Mouse (Mus musculus): ENCODE data around the gene Prkn.
A peak's percentile ranks its signal among the peaks of the same experiment; 100 is the strongest.

Prkn gene

GRCm38 (mm10) chr17:11845506-11845905, 1005.3 kb downstream of the Prkn start:
- peak; percentile 35 for DNase-seq (ENCODE audit: low read depth)

- no peak for DNase-seq (ENCODE audit: low read depth)
These were observed 1014.4 kb downstream of the Prkn start for GRCm38 (mm10) chr17:11854571-11854970.

DNA sequence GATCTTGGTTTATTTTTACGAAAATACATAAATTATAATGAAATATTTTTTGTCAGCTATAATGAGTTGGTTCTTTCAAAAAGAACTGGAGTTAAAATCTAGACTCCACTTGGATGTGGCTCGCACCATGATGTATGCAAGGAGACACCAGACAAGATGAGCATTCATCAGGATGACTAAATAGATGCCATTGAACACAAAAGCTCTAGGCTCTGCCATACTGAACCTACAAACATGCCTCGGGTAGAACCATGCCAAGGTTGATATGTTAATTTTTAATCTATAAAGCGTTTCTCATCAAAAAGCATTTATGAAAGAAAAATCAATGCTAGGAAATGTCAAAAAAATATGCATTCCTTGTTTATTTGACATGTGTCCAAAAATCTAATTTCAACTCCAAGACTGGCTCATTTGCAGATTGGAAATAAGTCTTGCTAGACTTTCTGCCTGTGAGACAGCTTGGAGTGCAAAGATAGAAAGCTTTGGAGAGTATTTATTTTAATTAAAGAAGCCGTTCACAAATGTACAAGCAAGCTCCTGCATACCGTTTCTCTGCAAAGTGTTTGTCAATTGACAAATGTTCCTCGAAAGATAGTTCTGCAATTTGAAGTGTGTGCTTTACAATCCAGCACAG, 1018.7 kb downstream of the Prkn start:
- no peak for DNase-seq (ENCODE audit: low read depth)

DNA sequence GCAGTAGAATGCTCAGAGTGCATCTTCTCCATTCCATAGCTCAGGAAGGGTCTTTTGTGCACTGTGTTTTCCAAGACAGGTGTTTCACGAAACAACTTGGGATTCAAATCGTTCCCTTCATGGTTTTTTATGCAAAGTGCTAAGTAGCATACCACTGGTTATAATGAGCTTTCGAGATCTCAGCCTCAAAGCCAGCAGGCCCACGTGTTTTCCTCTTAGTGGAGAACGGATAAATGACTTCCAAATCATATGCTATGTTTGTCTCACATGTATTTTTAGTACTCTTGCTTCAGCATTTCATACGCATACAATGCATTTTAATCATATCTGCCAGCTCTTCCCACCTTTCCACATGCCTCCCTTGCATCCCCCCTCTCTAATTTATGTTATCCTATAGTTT, 1021.0 kb downstream of the Prkn start:
- no peak for DNase-seq (ENCODE audit: low read depth)

GRCm38 (mm10) chr17:11862360-11862759, 1022.2 kb downstream of the Prkn start:
- peak; percentile 48 for DNase-seq (ENCODE audit: low read depth)

- DNase-seq (ENCODE audit: low read depth): no peak
These were observed 1022.8 kb downstream of the Prkn start for GRCm38 (mm10) chr17:11863017-11863416.

GRCm38 (mm10) chr17:11866231-11866630, 1026.0 kb downstream of the Prkn start:
- no peak for DNase-seq (ENCODE audit: low read depth)

DNA sequence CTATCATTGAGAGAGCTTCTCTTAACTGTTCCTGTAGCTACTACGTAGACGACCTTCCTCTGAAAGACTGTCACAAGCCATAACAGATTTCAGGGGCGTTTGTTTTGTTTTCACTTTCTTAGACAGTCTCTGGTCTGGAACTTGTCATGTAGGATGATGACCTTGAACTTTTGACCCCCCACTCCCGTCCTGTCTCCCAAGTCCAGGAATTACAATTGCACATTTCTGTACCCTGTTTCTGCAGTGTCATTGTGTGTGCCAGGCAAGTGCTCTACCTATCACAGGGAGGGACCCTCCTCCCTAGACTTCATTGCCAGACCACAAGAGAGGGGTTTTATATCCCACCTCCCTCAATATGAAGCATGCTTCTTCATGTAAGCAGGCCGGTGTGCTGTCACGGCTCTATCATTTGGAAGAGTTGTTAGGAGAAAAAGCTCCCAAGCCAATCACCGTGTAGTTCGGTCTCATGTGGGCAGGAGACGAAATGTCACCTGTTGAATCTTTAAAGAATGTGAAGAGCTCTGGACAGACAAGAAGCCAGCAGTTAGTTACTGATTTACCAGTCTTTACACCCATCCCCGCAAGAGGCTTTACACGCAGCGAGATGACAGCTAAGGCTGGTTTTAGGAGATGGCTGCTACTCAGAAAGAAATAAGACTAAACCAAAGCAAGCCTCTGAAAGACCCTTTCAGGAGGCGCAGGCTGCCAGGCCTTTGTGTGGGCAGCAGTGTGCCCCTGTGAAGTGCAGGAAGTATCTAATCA, 1027.3 kb downstream of the Prkn start:
- DNase-seq (ENCODE audit: low read depth): no peak

DNA sequence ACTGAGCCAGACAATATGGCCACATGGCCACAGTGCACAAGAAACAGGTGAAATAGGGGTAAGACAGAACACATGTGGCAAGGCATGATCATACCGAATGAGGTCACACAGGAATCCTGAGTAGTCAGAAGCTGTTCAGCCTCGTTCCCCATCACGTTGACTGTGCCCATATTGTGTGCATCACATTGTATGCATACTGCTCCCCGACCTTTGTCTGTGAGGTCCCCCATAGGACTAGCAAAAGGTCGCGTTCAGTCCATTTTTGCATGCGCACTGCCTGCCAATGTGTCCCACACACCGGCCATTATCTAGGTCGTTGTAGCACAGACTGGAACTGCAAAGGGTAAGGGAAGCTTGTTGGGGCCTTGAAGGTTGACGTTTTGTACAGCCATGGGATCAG, 1030.4 kb downstream of the Prkn start:
- no peak for DNase-seq (ENCODE audit: low read depth)

DNA sequence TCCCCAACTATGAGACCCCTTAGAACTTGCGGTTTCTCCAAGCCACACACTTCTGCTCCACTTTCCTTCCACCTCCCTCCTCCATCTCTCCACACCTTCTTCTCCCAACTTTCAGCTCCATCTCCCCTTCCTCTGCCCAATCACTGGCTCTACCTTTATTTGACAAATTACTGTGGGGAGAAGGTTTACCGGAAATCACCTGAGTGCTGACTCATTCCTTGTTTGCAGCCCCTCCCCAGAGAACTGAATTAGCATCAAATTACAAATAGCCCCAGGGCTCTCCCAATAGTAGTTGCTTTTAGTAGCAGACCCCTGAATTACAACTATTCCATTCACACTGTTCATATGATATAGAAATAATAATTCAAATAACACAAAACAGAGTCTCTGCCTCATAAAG, 1036.1 kb downstream of the Prkn start:
- no peak for DNase-seq (ENCODE audit: low read depth)

DNA sequence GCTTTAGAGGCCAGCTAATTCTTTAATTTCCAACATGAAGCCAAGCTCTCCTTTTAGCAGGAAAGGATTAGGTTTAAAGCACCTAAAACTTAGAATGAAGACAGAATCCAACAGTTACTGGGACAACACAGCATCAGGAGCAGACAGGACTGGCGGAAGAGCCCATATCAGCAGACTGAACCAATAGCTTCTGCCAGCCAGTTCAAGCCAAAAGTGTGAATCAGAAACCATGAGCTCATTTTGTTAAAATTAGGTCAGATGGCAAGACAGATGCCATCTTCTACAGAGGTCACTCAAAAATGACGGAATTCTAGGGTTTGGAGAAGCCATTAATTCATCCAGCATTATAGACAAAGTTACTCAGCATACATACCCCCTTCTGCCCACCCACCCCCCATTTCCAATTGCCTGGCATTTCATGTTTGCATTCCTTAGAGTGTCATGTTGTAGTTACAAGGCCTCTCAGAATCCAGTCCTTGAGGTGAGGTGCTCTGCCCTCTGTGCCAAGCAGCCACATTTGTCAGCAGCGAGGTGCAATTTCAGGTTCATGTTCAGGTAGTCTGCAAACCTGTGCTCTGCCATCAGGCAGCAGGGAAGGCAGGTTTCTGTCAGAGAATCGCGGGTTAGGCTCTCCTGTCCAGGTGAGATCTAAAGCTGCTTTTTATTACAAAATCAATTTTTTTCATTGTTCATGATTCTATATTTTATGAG, 1041.1 kb downstream of the Prkn start:
- no peak for DNase-seq (ENCODE audit: low read depth)

DNA sequence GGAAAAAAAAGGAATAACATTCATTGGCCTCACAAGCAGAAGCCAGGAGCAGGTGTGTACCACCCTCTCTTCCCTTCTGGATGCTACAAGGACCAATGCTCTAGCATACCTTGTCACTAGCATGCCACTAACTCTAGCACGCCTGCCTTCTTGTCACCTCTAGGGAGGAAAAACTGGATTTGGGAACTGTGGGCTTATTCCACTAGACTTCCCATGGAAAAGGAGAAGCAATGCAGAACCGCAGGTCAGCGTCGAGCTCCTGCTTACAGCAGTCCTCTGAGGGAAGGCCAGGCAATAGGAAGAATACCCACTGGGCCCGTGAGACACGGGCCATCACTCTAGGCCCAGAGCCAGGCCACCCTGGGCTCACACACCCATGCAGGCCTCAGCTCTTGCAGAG, 1045.4 kb downstream of the Prkn start:
- DNase-seq (ENCODE audit: low read depth): no peak

GRCm38 (mm10) chr17:11886963-11887362, 1046.8 kb downstream of the Prkn start:
- DNase-seq (ENCODE audit: low read depth): peak; percentile 7

DNA sequence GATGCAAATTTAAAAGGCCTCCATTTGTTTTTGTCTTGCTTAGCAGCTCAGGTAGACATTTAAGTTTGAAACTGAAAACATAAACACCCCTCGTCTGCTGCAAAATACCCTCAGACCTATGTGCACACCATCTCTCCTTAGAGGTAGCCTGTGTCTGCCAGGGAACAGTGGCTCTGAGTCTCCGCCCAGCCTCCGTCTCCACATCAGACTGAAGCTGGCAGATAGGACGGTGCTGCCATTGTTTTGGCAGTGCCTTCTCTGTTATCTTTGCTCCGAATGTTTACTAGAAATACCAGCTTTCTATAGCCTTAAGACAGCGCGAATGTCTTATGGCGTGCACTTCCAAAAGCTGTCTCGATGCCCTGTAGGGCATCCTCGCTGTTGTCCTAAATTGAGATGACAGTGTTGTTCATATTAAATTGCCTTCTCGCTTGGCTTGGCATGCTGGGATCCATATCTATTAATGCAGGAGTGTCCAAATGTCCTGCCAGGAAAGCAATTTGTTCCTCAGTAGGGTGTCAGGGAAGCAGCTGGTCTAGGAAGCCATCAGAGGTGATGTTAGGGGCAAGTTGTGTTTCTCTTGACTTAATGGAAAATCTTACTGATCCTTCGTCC, 1047.5 kb downstream of the Prkn start:
- no peak for DNase-seq (ENCODE audit: low read depth)

DNA sequence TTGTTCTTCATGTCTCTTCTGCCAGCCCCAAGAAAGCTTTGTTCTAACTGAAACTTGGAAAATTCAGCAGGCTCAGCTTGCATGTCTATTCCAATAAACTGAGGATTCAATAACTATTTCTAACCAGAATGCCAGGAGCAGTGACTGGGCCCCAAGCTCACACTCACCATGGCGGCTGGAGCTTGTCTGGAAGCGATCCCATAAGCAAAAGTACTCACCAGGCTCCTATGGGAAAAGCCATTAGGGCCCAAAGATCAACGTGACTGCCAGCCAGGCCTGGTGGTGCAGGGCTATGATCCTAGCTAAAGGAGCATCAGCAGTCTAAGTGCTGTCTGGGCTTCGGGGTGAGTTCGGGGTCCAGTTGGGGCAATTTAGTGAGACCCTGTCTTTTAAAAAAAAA, 1048.6 kb downstream of the Prkn start:
- no peak for DNase-seq (ENCODE audit: low read depth)

DNA sequence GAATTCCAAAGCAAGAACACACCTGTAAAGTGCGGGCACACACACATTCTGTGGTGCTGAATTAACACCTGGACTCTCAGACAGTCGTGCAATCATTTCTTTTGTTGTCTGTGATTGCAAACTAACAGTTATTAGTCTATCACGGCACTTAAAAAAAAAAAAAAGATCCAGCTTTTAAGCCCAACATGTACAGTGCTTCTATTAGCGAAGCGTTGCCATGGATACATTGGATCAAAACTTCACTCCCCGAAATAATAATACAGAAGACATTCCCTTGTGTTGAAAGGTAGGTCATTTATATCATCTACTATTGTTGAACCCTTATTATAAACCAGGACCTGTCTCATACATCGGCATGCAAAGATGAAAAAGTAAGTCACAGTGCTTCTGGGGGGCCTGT, 1060.1 kb downstream of the Prkn start:
- DNase-seq (ENCODE audit: low read depth): no peak

- DNase-seq (ENCODE audit: low read depth): no peak
These were observed 1061.5 kb downstream of the Prkn start for GRCm38 (mm10) chr17:11901731-11902130.

DNA sequence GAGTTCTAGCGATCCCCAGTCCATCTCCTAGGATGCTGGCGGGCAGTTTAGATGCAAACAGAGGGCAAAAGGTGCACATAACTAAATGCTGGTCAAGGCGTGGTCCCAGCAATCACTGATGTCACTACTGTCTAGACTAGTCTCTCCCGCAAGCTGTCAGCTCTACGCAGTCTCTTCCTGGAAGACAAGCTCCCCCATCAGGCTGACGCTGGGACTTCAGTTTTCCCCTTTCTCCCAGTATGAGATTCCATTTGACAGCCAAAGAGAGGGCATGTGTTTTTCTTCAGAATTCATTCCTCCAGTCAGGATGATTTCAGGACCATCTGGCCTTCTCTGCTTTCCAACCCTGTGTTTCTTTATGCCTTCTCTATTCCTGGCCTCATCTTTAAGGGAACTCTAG, 1062.8 kb downstream of the Prkn start:
- peak; percentile 5 for DNase-seq (ENCODE audit: low read depth)

DNA sequence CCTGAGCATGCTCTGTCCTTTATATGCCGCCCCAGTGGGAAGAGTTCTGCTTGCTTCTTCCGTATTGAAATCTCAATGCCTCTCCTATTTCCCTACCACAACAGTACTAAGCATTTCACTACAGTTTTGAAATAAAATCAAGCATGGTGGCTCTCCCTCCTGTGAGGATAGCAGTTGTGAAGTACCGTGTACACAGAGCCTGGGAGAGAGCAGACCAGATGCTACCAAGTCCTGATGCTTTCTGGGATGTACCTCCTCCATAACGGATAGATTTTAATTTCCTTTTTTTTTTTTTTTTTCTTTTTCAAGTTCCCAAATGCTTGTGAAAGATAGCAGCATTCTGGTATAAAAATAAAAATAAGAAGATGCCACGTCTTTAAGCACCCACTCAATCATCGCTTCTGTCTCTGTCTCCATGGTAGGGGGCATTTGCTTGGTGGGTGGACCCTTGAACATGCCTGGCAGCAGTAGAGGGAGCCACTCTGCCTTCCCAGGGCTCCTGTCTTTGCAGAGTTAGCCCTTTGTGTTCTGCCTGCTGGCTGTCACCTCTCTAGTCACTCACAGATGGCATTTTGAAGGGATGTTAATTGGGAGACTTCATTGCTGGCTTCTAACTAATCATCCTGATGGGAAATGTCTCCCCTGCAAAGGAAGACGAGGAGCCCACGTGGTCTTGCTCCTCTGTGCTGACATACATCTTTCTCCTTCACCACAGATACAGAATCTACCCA, 1070.6 kb downstream of the Prkn start:
- DNase-seq (ENCODE audit: low read depth): no peak

DNA sequence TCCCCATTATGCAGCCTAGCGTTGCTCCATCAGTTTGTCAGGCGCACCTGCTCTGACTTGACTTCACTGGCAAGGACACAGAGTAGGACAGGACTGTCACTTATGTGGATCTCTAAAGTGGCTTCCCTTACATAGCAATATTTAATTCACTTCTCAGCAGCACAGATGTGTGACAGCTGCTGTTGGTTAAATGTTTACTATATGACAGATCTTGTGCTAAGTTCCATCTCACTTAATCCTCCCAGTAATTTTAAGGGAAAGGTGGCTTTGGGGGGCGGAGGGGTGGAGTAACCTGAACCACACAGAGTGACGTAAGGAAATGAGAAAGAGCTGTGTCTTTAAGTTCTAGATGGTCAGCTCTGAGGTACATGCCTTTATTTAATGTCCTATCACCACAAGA, 1072.0 kb downstream of the Prkn start:
- no peak for DNase-seq (ENCODE audit: low read depth)

- DNase-seq (ENCODE audit: low read depth): no peak
These were observed 1072.7 kb downstream of the Prkn start for GRCm38 (mm10) chr17:11912872-11913365.

DNA sequence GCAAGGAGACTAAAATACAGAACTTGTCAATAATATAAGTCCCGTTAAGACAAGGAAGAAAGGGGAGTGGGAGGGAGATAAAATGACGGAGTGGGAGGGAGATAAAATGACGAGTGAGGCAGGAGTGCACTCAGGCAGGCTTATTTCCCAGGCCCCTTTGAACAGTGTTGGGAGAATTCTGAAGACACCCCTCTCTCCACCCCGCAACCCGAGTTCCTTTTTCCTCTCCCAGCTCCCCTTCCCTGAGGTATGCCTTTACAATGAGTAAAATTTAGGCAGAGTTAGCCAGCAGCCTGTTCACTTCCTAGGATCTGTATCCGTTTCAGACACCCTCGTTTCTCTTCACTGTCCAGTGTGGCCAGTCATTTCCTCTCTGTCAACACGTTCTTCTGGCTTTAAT, 1073.4 kb downstream of the Prkn start:
- no peak for DNase-seq (ENCODE audit: low read depth)

Data from 416B (cell line).